Mouse (Mus musculus): ENCODE data around the gene Opa1.

DNA sequence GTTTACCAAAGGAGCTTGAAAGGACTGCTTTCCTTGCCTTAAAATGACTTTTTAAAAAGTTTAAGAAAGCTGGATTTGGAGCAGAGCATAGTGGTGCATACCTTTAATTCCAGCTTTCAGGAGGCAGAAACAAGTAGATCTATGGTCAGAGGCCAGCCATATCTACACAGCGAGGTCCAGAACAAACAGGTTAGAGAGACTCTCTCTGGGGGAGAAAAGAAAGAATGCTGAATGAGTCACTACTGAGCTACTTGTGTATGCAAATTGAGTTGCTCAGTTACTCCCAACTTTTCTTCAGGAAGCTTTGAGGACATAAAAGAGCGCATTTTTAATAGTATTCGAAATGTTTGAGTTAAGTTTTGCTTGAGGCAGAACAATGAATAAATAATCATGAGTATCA lies 65.7 kb downstream of the Opa1 start:
- no peak for TF ChIP-seq POLR2A (IDR thresholded peaks at IDR 0.05; ENCODE audit: insufficient read length, low read depth)
- TF ChIP-seq E2F4 (IDR thresholded peaks at IDR 0.05; ENCODE audit: insufficient read depth), result no peak
- TF ChIP-seq TCF12 (IDR thresholded peaks at IDR 0.05; ENCODE audit: insufficient read depth, poor library complexity, severe bottlenecking), result no peak
- no peak for TF ChIP-seq CEBPB (IDR thresholded peaks at IDR 0.05; ENCODE audit: insufficient read depth, poor library complexity, severe bottlenecking)
- no peak for TF ChIP-seq MYOD1 (IDR thresholded peaks at IDR 0.05; ENCODE audit: control insufficient read depth in 1 of 3, insufficient read length in 2 of 3, low read depth in 2 of 3)
- TF ChIP-seq REST (IDR thresholded peaks at IDR 0.05; ENCODE audit: insufficient read depth, insufficient read length), result no peak
- no peak for TF ChIP-seq POLR2AphosphoS2 (IDR thresholded peaks at IDR 0.05; ENCODE audit: insufficient read length, low read depth)
- no peak for TF ChIP-seq MYOG (IDR thresholded peaks at IDR 0.05; ENCODE audit: control insufficient read depth in 1 of 3, insufficient read depth in 1 of 3, insufficient read length in 2 of 3, low read depth in 2 of 3)
- no peak for TF ChIP-seq USF1 (IDR thresholded peaks at IDR 0.05; ENCODE audit: low read depth)
- TF ChIP-seq MAX (IDR thresholded peaks at IDR 0.05; ENCODE audit: low read depth), result no peak

All from myocyte (in vitro differentiated cells).